In genomic region chr8:86668750-86669149, GRCm38 (mm10) we compare ENCODE assay signal across 15 mouse cellular contexts. TPM values are rescaled to one million over a fixed set of nuclear protein-coding genes. Genes with fewer than 3 reads are reported as not detected.
DNase-seq lines count a peak whose midpoint lies in the region; ATAC-seq lines count a peak whose summit lies in the region.
"Had no signal": no experiment of that assay in that cellular context is flagged by ENCODE, and none has a peak within 500 bp of the region (broad histone marks: within the 10 kb centered on the region; RNA-seq: fewer than 3 reads in every experiment).

No protein-coding gene starts in this region.

- H3K9me3 ChIP-seq in limb, embryonic 13.5 days: no peaks in the 10 kb centered on the region
- H3K9me3 ChIP-seq in limb, embryonic 10.5 days (replicated peaks): no peaks in the 10 kb centered on the region
- no peaks in the 10 kb centered on the region for H3K9me3 ChIP-seq in stomach, embryonic 14.5 days (ENCODE audit: control insufficient read depth, low read depth, low read length)
- H3K9me3 ChIP-seq: G1E; megakaryocyte, embryonic 14.5 days; neural tube, embryonic 12.5 days had no signal

- H3K27me3 ChIP-seq in limb, embryonic 13.5 days: no peaks in the 10 kb centered on the region
- H3K27me3 ChIP-seq in limb, embryonic 10.5 days (ENCODE audit: low read depth, poor library complexity, severe bottlenecking): no peaks in the 10 kb centered on the region
- H3K27me3 ChIP-seq in stomach, embryonic 14.5 days (ENCODE audit: control insufficient read depth, insufficient read depth, low read length): no peaks in the 10 kb centered on the region
- H3K27me3 ChIP-seq: megakaryocyte, embryonic 14.5 days; neural tube, embryonic 12.5 days had no signal

- no peak overlapping the region for H3K4me3 ChIP-seq in limb, embryonic 13.5 days
- H3K4me3 ChIP-seq in limb, embryonic 10.5 days: no peak overlapping the region
- no peak overlapping the region for H3K4me3 ChIP-seq in stomach, embryonic 14.5 days (ENCODE audit: low read depth, low read length)
- H3K4me3 ChIP-seq: megakaryocyte, embryonic 14.5 days; neural tube, embryonic 12.5 days had no signal

- H3K9ac ChIP-seq in limb, embryonic 13.5 days: no peak overlapping the region
- no peak overlapping the region for H3K9ac ChIP-seq in stomach, embryonic 14.5 days (replicated peaks; ENCODE audit: low read depth, low read length)
- H3K9ac ChIP-seq: neural tube, embryonic 12.5 days had no signal

- peak; percentile 73 for ATAC-seq in limb, embryonic 13.5 days (ENCODE audit: low FRiP score, low read depth)
- no peak for ATAC-seq in stomach, embryonic 14.5 days (ENCODE audit: insufficient number of reproducible peaks, insufficient read depth, low FRiP score, low read depth)
- ATAC-seq: activated CD4-positive, CD25-positive, alpha-beta regulatory T cell, adult 4 months had no signal

- DNase-seq in adrenal gland, postnatal 10 days: peak; percentile 22
- no peak for DNase-seq in adrenal gland, postnatal 4 days (ENCODE audit: low spot score in 2 of 2)
- no peak for DNase-seq in limb, embryonic 10.5 days (ENCODE audit: low spot score)
- peak; percentile 28 for DNase-seq in kidney, adult 9 months
- DNase-seq in right cerebral cortex, adult 2 months (ENCODE audit: low spot score in 2 of 2): no peak
- DNase-seq in heart, postnatal 4 days: no peak
- DNase-seq: cerebellum, adult 11 months; right cerebral cortex, postnatal 25 days had no signal

- H3K4me1 ChIP-seq in limb, embryonic 13.5 days: 0 out of 2 replicates have a peak, but pooled peaks cover 6% of the 10 kb centered on the region
- H3K4me1 ChIP-seq in limb, embryonic 10.5 days: no peaks in the 10 kb centered on the region
- H3K4me1 ChIP-seq in stomach, embryonic 14.5 days (ENCODE audit: control insufficient read depth, insufficient read depth, low read length): no peaks in the 10 kb centered on the region
- H3K4me1 ChIP-seq: megakaryocyte, embryonic 14.5 days; neural tube, embryonic 12.5 days had no signal

- peaks cover 37% of the 10 kb centered on the region for H3K36me3 ChIP-seq in limb, embryonic 13.5 days
- peaks cover 33% of the 10 kb centered on the region for H3K36me3 ChIP-seq in limb, embryonic 10.5 days
- peaks cover 4% of the 10 kb centered on the region; the same call in 1 of the 2 replicates for H3K36me3 ChIP-seq in stomach, embryonic 14.5 days (ENCODE audit: control insufficient read depth, insufficient read depth, low read length)

- H3K4me2 ChIP-seq in limb, embryonic 13.5 days (replicated peaks): no peak overlapping the region
- H3K4me2 ChIP-seq in stomach, embryonic 14.5 days (replicated peaks; ENCODE audit: low read depth, low read length): no peak overlapping the region
- H3K4me2 ChIP-seq: liver, embryonic 11.5 days; neural tube, embryonic 12.5 days had no signal

- no peak overlapping the region for H3K27ac ChIP-seq in limb, embryonic 13.5 days
- no peak overlapping the region for H3K27ac ChIP-seq in limb, embryonic 10.5 days
- H3K27ac ChIP-seq in stomach, embryonic 14.5 days (ENCODE audit: low read length): peak overlapping the region; percentile 33; the same call in 1 of the 2 replicates
- H3K27ac ChIP-seq: neural tube, embryonic 12.5 days had no signal

RNA-seq across cellular contexts. Expression of gene Lonp2, which starts 44.9 kb away (rescaled TPM):
- 100 to 1,000 TPM; 131 to 138 TPM for total RNA-seq in adrenal gland, postnatal 10 days (2021)
- total RNA-seq in adrenal gland, postnatal 4 days (2021): 10 to 100 TPM; 82.2 to 82.3 TPM
- polyA plus RNA-seq in limb, embryonic 13.5 days (2015; fragmentation: Nextera tagmentation; extraction: Ambion mirVana): 58.8 and 61.7 TPM in 2 replicates
- 39.5 and 53.0 TPM in 2 replicates for polyA plus RNA-seq in limb, embryonic 10.5 days (2016; fragmentation: Nextera tagmentation; extraction: Ambion mirVana)
- 45.4 and 50.8 TPM in 2 replicates for polyA plus RNA-seq in stomach, embryonic 14.5 days (2014; fragmentation: Nextera tagmentation; extraction: Ambion mirVana)
- 10 to 100 TPM; 56.5 to 62.3 TPM for total RNA-seq in heart, postnatal 4 days (2021)

Comparison
In these comparisons a context has a peak if more than half of its experiments do, and no peak if none do; other contexts are left out.
1. DNase-seq: peak in adrenal gland, postnatal 10 days (single experiment) and kidney, adult 9 months (single experiment); none in adrenal gland, postnatal 4 days (0 of 2), limb, embryonic 10.5 days (single experiment), right cerebral cortex, adult 2 months (0 of 2) and heart, postnatal 4 days (single experiment).